Mouse (Mus musculus) cerebellum, adult 2 months (tissue): Measurements from ENCODE around the gene Msh4.

Experiments
- CTCF ChIP-seq: fragments of 200-500 bp; IDR thresholded peaks from 2 replicates; pipeline ENCODE4 v1.5.1; 2011; ENCODE audit warnings: low read depth, mild to moderate bottlenecking, control low read depth, low read length, moderate library complexity, borderline replicate concordance; ENCODE audit not compliant: insufficient read depth
- POLR2A ChIP-seq: fragments of 200-500 bp; IDR thresholded peaks from 2 replicates; pipeline ENCODE4 v1.6.1; 2011; ENCODE audit warnings: low read length, control low read depth, borderline replicate concordance; ENCODE audit not compliant: insufficient read depth

DNA sequence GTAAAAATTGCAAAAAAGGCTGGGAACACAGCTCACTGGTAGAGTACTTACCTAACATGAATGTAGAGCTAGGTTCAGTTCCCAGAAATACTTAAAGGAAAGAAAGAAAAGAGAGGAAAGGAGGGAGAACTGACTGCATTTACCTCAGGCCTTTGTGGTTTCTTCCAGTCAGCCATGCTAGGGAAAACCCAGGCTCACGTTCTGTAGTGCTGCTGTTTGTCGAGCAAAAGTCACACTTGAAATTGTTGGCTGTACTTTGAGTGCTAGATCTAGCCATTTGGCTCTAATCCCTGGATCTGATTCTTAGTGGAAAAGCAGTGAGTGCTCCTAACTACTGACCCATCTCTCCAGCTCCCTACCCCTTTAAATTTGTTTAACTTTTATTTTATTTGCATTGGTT lies 42.2 kb upstream of the Msh4 start:
- no peak for TF ChIP-seq POLR2A
- TF ChIP-seq CTCF, result no peak
